Mouse (Mus musculus) midbrain, embryonic 11.5 days (tissue): ENCODE measurements around the gene Trio. TPM values are rescaled to one million over a fixed set of nuclear protein-coding genes. Genes with fewer than 3 reads are reported as not detected.

Source experiments
- ATAC-seq: fragments of 200-750 bp; cut with Nextera tagmentation; 2 replicates; pipeline ENCODE4 v1.8.0; 2017; ENCODE audit warnings: moderate TSS enrichment, moderate library complexity; ENCODE audit not compliant: low FRiP score
- DNase-seq: peaks from one replicate; pipeline ENCODE4 v3.0.0; 2015; ENCODE audit warnings: low spot score; ENCODE audit errors: missing footprints
- H3K27ac ChIP-seq: fragments of 300-500 bp; sonication (generic); 2 replicates; pipeline ENCODE4 v1.5.1; 2014; ENCODE audit warnings: low read depth, low read length
- H3K27me3 ChIP-seq: fragments of 300-500 bp; sonication (generic); 2 replicates; pipeline ENCODE4 v1.6.1; 2014; ENCODE audit warnings: mild to moderate bottlenecking, low read length, moderate library complexity, mixed read lengths; ENCODE audit not compliant: control insufficient read depth, insufficient read depth
- H3K36me3 ChIP-seq: fragments of 300-500 bp; sonication (generic); 2 replicates; pipeline ENCODE4 v1.6.1; 2014; ENCODE audit warnings: mild to moderate bottlenecking, low read length, moderate library complexity, mixed read lengths; ENCODE audit not compliant: control insufficient read depth, insufficient read depth
- H3K4me1 ChIP-seq: fragments of 300-500 bp; sonication (generic); 2 replicates; pipeline ENCODE4 v1.6.1; 2014; ENCODE audit warnings: low read length; ENCODE audit not compliant: control insufficient read depth, insufficient read depth
- H3K4me2 ChIP-seq: fragments of 300-500 bp; sonication (generic); 2 replicates; pipeline ENCODE4 v1.6.1; 2014; ENCODE audit warnings: mild to moderate bottlenecking, moderate library complexity
- H3K4me3 ChIP-seq: fragments of 300-500 bp; sonication (generic); 2 replicates; pipeline ENCODE4 v1.5.1; 2014; ENCODE audit warnings: low read depth, low read length
- H3K9ac ChIP-seq: fragments of 300-500 bp; sonication (generic); 2 replicates; pipeline ENCODE4 v1.6.1; 2014; ENCODE audit warnings: low read length
- H3K9me3 ChIP-seq: fragments of 300-500 bp; sonication (generic); 2 replicates; pipeline ENCODE4 v1.6.1; 2016; ENCODE audit warnings: low read length; ENCODE audit not compliant: control insufficient read depth
- WGBS: fragments of 180-500 bp; shearing (Covaris S2); extraction: QIAGEN DNeasy Blood & Tissue Kit; methylation state at CpG from one replicate; pipeline ENCODE4 v1.1.7; 2014; 5-methylcytosine and 5-hydroxymethylcytosine counted together
- polyA plus RNA-seq: library from polyadenylated mRNA; unstranded; fragments of >200 nt; fragmentation: Nextera tagmentation; extraction: Ambion mirVana; gene quantifications from 2 replicates; pipeline ENCODE4 v1.2.1, GENCODE M21; 2014

The Trio gene
- polyA plus RNA-seq, 1 experiment from 2014 or later, result 32.5 TPM

DNA sequence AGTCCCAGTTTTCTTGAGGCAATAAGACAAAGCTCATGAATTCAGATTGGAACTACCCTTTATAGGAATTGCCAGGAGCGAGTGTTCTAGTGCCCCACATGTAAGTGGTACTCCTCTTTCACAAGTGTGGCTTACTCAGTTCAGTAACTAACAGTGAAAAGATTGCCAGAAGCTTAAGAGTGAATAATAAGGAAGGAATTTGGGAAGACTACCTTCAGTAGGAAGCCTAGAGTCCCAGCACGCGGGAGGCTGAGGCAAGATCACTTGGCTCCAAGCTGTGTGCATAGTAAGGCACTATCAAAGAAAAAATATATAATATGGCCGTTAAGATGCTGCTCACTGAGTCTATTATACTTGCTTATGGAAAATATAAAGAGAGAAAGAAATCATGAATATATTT lies 26.2 kb upstream of the Trio start:
- Histone ChIP-seq H3K4me3 (no peak overlapping the region), H3K4me2 (no peak overlapping the region)

GRCm38 (mm10) chr15:28051104-28051625 lies 25.5 kb upstream of the Trio start:
- peak; percentile 84 for ATAC-seq
- Histone ChIP-seq H3K36me3 (no peaks in the 10 kb centered on the region), H3K9me3 (no peaks in the 10 kb centered on the region; the same call in 1 of the 2 replicates), H3K4me1 (peaks cover 6% of the 10 kb centered on the region), H3K27me3 (peaks cover 3% of the 10 kb centered on the region), H3K9ac (peak overlapping the region; percentile 61), H3K4me3 (peak overlapping the region; percentile 13; the same call in 1 of the 2 replicates), H3K27ac (peak overlapping the region; percentile 48; the same call in 1 of the 2 replicates), H3K4me2 (peak overlapping the region; percentile 35)
- DNase-seq, result peak; percentile 98
- WGBS, result 11% methylated on average over 18 of the region's 18 CpGs

More for the DNA sequence above, 26.2 kb upstream of the Trio start:
- Histone ChIP-seq H3K4me1 (peaks cover 6% of the 10 kb centered on the region), H3K27ac (no peak overlapping the region), H3K27me3 (peaks cover 7% of the 10 kb centered on the region), H3K9me3 (no peaks in the 10 kb centered on the region; the same call in 1 of the 2 replicates), H3K36me3 (no peaks in the 10 kb centered on the region), H3K9ac (no peak overlapping the region)
- WGBS, result 45% methylated on average over 4 of the region's 4 CpGs
- ATAC-seq (no peak; the same call in 1 of the 2 replicates), DNase-seq (peak; percentile 91)

DNA sequence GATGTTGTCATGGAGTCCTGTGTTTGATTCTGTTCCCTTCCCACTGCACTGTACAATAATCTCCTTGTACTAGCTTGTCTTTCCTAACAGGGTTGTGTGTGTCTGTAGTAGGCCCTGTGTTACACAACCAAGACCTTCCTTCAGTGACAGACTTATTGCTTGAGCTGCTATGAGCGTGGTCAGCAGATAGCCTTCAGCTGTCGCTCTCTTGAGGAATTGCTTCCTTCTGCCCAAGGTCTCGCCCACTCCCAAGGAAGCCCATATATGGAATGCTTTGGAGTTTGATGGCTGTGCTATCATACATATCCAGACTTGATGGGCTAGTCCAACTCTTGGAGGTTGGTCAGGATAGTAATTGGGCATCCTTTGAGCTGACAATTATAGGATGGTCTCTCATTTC lies 22.1 kb upstream of the Trio start:
- H3K4me1 ChIP-seq, result peaks cover 6% of the 10 kb centered on the region
- H3K9me3 ChIP-seq, result no peaks in the 10 kb centered on the region; the same call in 1 of the 2 replicates
- H3K4me3 ChIP-seq, result no peak overlapping the region
- ATAC-seq, result no peak
- no peak for DNase-seq
- no peak overlapping the region for H3K9ac ChIP-seq
- H3K36me3 ChIP-seq, result no peaks in the 10 kb centered on the region
- no peak overlapping the region for H3K4me2 ChIP-seq
- WGBS, result 90% methylated on average over 3 of the region's 3 CpGs
- no peak overlapping the region for H3K27ac ChIP-seq
- no peaks in the 10 kb centered on the region for H3K27me3 ChIP-seq

DNA sequence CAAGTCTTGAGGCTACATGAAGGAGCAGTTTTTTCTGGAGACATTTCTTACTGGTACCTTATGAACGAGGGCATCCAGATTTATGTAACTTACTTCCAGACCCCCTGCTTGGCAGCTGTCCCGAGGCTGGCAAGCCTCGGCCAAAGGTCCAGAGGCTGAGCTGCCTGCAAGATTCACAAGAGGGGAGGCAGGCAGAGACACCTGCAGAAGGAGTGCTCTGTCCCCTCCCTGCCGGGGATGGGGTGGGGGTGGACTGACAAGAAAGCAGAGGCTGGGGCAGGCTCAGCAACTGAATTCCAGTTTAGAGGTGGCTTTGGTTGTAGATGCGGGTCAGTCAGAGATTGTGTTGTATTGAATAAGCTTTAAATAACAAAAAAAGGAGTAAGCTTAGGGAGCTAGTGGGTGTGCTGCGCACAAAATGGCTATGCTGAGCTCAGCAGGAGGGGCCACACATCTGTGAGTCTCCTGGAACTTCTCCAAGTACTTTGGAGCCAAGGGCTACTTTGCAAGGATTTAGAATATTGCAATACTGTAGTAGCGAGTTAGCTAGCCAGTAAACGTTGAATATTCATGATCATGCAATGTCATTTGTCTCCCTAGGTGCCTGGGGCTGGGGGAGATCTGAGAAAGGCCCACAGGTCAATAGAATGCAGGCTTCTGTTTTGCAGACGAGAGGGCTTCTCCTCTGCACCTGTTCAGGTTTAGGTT lies 15.7 kb upstream of the Trio start:
- Histone ChIP-seq H3K4me2 (no peak overlapping the region), H3K4me3 (no peak overlapping the region), H3K9me3 (no peaks in the 10 kb centered on the region), H3K27me3 (no peaks in the 10 kb centered on the region), H3K27ac (no peak overlapping the region), H3K9ac (no peak overlapping the region), H3K4me1 (peaks cover 3% of the 10 kb centered on the region), H3K36me3 (no peaks in the 10 kb centered on the region)
- 12% methylated on average over 9 of the region's 9 CpGs for WGBS
- ATAC-seq (no peak), DNase-seq (no peak)

- no peak overlapping the region for H3K4me2 ChIP-seq
- ATAC-seq (no peak), DNase-seq (peak; percentile 73)
- 92% methylated on average over 6 of the region's 6 CpGs for WGBS
- H3K36me3 ChIP-seq, result no peaks in the 10 kb centered on the region
- H3K9me3 ChIP-seq, result no peaks in the 10 kb centered on the region
- H3K4me1 ChIP-seq, result peaks cover 3% of the 10 kb centered on the region
- H3K27ac ChIP-seq, result no peak overlapping the region
- no peak overlapping the region for H3K9ac ChIP-seq
- no peak overlapping the region for H3K4me3 ChIP-seq
- no peaks in the 10 kb centered on the region for H3K27me3 ChIP-seq
Measured at GRCm38 (mm10) chr15:28037651-28038050, 12.0 kb upstream of the Trio start.

DNA sequence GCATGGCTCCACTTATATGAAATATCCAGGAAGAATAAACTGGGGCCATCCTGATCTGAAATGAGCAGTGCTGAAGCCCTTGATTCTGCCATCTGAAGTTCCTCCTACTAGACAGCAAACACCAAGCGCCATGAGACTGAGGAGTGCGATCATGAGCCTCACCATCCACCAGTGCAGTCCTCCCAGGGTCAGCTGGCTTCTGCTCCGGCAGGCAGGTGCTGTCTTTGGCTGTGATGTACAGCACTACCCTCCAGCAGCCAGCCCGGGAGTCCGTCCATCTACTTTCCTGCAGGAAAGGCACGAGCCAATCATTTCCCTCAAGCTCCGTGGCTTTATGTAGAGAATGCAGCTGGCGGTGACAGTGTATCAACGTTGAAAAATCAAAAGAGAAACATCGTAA lies 10.0 kb upstream of the Trio start:
- DNase-seq (peak; percentile 44), ATAC-seq (no peak)
- Histone ChIP-seq H3K27ac (no peak overlapping the region), H3K4me1 (no peaks in the 10 kb centered on the region), H3K9ac (no peak overlapping the region), H3K36me3 (no peaks in the 10 kb centered on the region), H3K27me3 (no peaks in the 10 kb centered on the region), H3K9me3 (no peaks in the 10 kb centered on the region), H3K4me2 (no peak overlapping the region), H3K4me3 (no peak overlapping the region)
- 92% methylated on average over 10 of the region's 10 CpGs for WGBS

DNA sequence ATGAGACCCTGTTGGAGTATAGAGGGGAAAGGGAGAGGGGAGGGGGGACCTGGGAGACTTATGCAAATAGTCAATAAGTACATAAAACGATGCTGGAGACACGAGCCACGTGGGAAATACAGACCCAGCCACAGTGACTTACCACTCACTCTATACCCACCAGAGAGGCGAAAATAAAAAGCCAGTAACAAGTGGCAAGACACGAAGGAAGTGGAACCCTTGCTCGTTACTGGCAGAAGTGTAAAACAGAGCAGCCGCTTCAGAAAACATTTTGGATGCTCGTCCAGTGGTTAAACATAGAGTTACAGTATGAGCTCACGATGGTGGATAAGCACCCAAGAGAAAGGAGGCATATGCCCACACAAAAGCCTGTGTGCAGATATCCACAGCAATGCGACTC lies 9.0 kb upstream of the Trio start:
- Histone ChIP-seq H3K9me3 (no peaks in the 10 kb centered on the region), H3K36me3 (no peaks in the 10 kb centered on the region), H3K27me3 (no peaks in the 10 kb centered on the region), H3K9ac (no peak overlapping the region), H3K27ac (no peak overlapping the region), H3K4me2 (no peak overlapping the region), H3K4me3 (no peak overlapping the region), H3K4me1 (no peaks in the 10 kb centered on the region)
- 80% methylated on average over 10 of the region's 10 CpGs for WGBS
- peak; percentile 80 for DNase-seq
- ATAC-seq, result no peak

GRCm38 (mm10) chr15:28029371-28029770 lies 3.7 kb upstream of the Trio start:
- Histone ChIP-seq H3K36me3 (no peaks in the 10 kb centered on the region), H3K27ac (no peak overlapping the region), H3K27me3 (peaks cover 2% of the 10 kb centered on the region; the same call in 1 of the 2 replicates), H3K4me1 (no peaks in the 10 kb centered on the region), H3K4me3 (no peak overlapping the region), H3K9ac (no peak overlapping the region), H3K4me2 (no peak overlapping the region), H3K9me3 (no peaks in the 10 kb centered on the region)
- ATAC-seq (no peak), DNase-seq (no peak)
- 90% methylated on average over 7 of the region's 7 CpGs for WGBS

GRCm38 (mm10) chr15:28028542-28028941 lies 2.9 kb upstream of the Trio start:
- Histone ChIP-seq H3K36me3 (no peaks in the 10 kb centered on the region), H3K9me3 (no peaks in the 10 kb centered on the region), H3K27ac (no peak overlapping the region), H3K4me3 (no peak overlapping the region), H3K27me3 (peaks cover 2% of the 10 kb centered on the region; the same call in 1 of the 2 replicates), H3K4me1 (peaks cover 4% of the 10 kb centered on the region; the same call in 1 of the 2 replicates), H3K9ac (no peak overlapping the region), H3K4me2 (no peak overlapping the region)
- no peak for ATAC-seq
- no peak for DNase-seq
- 90% methylated on average over 6 of the region's 6 CpGs for WGBS
